Mouse (Mus musculus): ENCODE results near the gene Cdca3. TPM values are rescaled to one million over a fixed set of nuclear protein-coding genes. Genes with fewer than 3 reads are reported as not detected.
"Not testable (repeated sequence)": the region's sequence is repeated elsewhere in the genome, so short reads cannot be mapped to it uniquely, and the experiment has no call there.

Gene Cdca3
- polyA plus RNA-seq, 1 experiment from 2014 or later, result 43.7 TPM

GRCm38 (mm10) chr6:124817125-124817524 lies 12.2 kb upstream of the Cdca3 start:
- no peak for ATAC-seq (ENCODE audit: low FRiP score, low TSS enrichment)
- Histone ChIP-seq H3K4me1 (ENCODE audit: control insufficient read depth, insufficient read depth, low read length) (peaks cover 22% of the 10 kb centered on the region), H3K4me3 (replicated peaks; ENCODE audit: low read depth, low read length) (no peak overlapping the region), H3K4me2 (ENCODE audit: low read length) (no peak overlapping the region), H3K27me3 (ENCODE audit: control insufficient read depth, insufficient read depth, low read length) (no peaks in the 10 kb centered on the region), H3K36me3 (ENCODE audit: control insufficient read depth, insufficient read depth, low read length) (peaks cover 74% of the 10 kb centered on the region), H3K9ac (replicated peaks; ENCODE audit: low read length) (no peak overlapping the region), H3K27ac (replicated peaks; ENCODE audit: low read depth, low read length) (no peak overlapping the region), H3K9me3 (ENCODE audit: control insufficient read depth, low read length) (no peaks in the 10 kb centered on the region)
- WGBS, result 95% methylated on average over 11 of the region's 11 CpGs
- no peak for DNase-seq

GRCm38 (mm10) chr6:124817563-124817962 lies 11.8 kb upstream of the Cdca3 start:
- Histone ChIP-seq H3K4me1 (ENCODE audit: control insufficient read depth, insufficient read depth, low read length) (peaks cover 18% of the 10 kb centered on the region), H3K9ac (replicated peaks; ENCODE audit: low read length) (no peak overlapping the region), H3K27me3 (ENCODE audit: control insufficient read depth, insufficient read depth, low read length) (no peaks in the 10 kb centered on the region), H3K9me3 (ENCODE audit: control insufficient read depth, low read length) (no peaks in the 10 kb centered on the region), H3K36me3 (ENCODE audit: control insufficient read depth, insufficient read depth, low read length) (peaks cover 78% of the 10 kb centered on the region), H3K4me2 (ENCODE audit: low read length) (no peak overlapping the region), H3K27ac (replicated peaks; ENCODE audit: low read depth, low read length) (no peak overlapping the region), H3K4me3 (replicated peaks; ENCODE audit: low read depth, low read length) (no peak overlapping the region)
- ATAC-seq (ENCODE audit: low FRiP score, low TSS enrichment) (no peak), DNase-seq (no peak)
- 96% methylated on average over 8 of the region's 8 CpGs for WGBS

GRCm38 (mm10) chr6:124817971-124818370 lies 11.4 kb upstream of the Cdca3 start:
- Histone ChIP-seq H3K4me2 (ENCODE audit: low read length) (no peak overlapping the region), H3K27ac (replicated peaks; ENCODE audit: low read depth, low read length) (no peak overlapping the region), H3K36me3 (ENCODE audit: control insufficient read depth, insufficient read depth, low read length) (peaks cover 82% of the 10 kb centered on the region), H3K9ac (replicated peaks; ENCODE audit: low read length) (no peak overlapping the region), H3K4me3 (replicated peaks; ENCODE audit: low read depth, low read length) (no peak overlapping the region), H3K4me1 (ENCODE audit: control insufficient read depth, insufficient read depth, low read length) (peaks cover 14% of the 10 kb centered on the region), H3K27me3 (ENCODE audit: control insufficient read depth, insufficient read depth, low read length) (no peaks in the 10 kb centered on the region), H3K9me3 (ENCODE audit: control insufficient read depth, low read length) (no peaks in the 10 kb centered on the region)
- WGBS, result 94% methylated on average over 8 of the region's 8 CpGs
- DNase-seq (no peak), ATAC-seq (ENCODE audit: low FRiP score, low TSS enrichment) (no peak)

- H3K27me3 ChIP-seq (ENCODE audit: control insufficient read depth, insufficient read depth, low read length), result no peaks in the 10 kb centered on the region
- no peak overlapping the region for H3K4me3 ChIP-seq (replicated peaks; ENCODE audit: low read depth, low read length)
- no peaks in the 10 kb centered on the region for H3K4me1 ChIP-seq (ENCODE audit: control insufficient read depth, insufficient read depth, low read length)
- 95% methylated on average over 5 of the region's 5 CpGs for WGBS
- no peak overlapping the region for H3K27ac ChIP-seq (replicated peaks; ENCODE audit: low read depth, low read length)
- no peak for DNase-seq
- no peaks in the 10 kb centered on the region for H3K9me3 ChIP-seq (ENCODE audit: control insufficient read depth, low read length)
- no peak overlapping the region for H3K9ac ChIP-seq (replicated peaks; ENCODE audit: low read length)
- H3K4me2 ChIP-seq (ENCODE audit: low read length), result no peak overlapping the region
- peaks cover 100% of the 10 kb centered on the region for H3K36me3 ChIP-seq (ENCODE audit: control insufficient read depth, insufficient read depth, low read length)
- no peak for ATAC-seq (ENCODE audit: low FRiP score, low TSS enrichment)
Observed at GRCm38 (mm10) chr6:124820891-124821290, 8.5 kb upstream of the Cdca3 start.

- DNase-seq (no peak), ATAC-seq (ENCODE audit: low FRiP score, low TSS enrichment) (no peak)
- Histone ChIP-seq H3K4me2 (ENCODE audit: low read length) (no peak overlapping the region), H3K9me3 (ENCODE audit: control insufficient read depth, low read length) (no peaks in the 10 kb centered on the region), H3K4me1 (ENCODE audit: control insufficient read depth, insufficient read depth, low read length) (no peaks in the 10 kb centered on the region), H3K27me3 (ENCODE audit: control insufficient read depth, insufficient read depth, low read length) (no peaks in the 10 kb centered on the region), H3K9ac (replicated peaks; ENCODE audit: low read length) (no peak overlapping the region), H3K4me3 (replicated peaks; ENCODE audit: low read depth, low read length) (no peak overlapping the region), H3K36me3 (ENCODE audit: control insufficient read depth, insufficient read depth, low read length) (peaks cover 95% of the 10 kb centered on the region), H3K27ac (replicated peaks; ENCODE audit: low read depth, low read length) (no peak overlapping the region)
- WGBS, result 97% methylated on average over 4 of the region's 4 CpGs
Observed at GRCm38 (mm10) chr6:124822049-124822448, 7.3 kb upstream of the Cdca3 start.

GRCm38 (mm10) chr6:124828101-124828592 lies 1.2 kb upstream of the Cdca3 start:
- peaks cover 15% of the 10 kb centered on the region for H3K4me1 ChIP-seq (ENCODE audit: control insufficient read depth, insufficient read depth, low read length)
- peak overlapping the region; percentile 75 for H3K27ac ChIP-seq (replicated peaks; ENCODE audit: low read depth, low read length)
- WGBS, result 21% methylated on average over 10 of the region's 10 CpGs
- peaks cover 35% of the 10 kb centered on the region for H3K36me3 ChIP-seq (ENCODE audit: control insufficient read depth, insufficient read depth, low read length)
- H3K4me2 ChIP-seq (ENCODE audit: low read length), result peak overlapping the region; percentile 81
- peak; percentile 56 for DNase-seq
- no peaks in the 10 kb centered on the region for H3K9me3 ChIP-seq (ENCODE audit: control insufficient read depth, low read length)
- H3K27me3 ChIP-seq (ENCODE audit: control insufficient read depth, insufficient read depth, low read length), result no peaks in the 10 kb centered on the region
- no peak for ATAC-seq (ENCODE audit: low FRiP score, low TSS enrichment)
- peak overlapping the region; percentile 58 for H3K4me3 ChIP-seq (replicated peaks; ENCODE audit: low read depth, low read length)
- H3K9ac ChIP-seq (replicated peaks; ENCODE audit: low read length), result peak overlapping the region; percentile 50

- Histone ChIP-seq H3K36me3 (ENCODE audit: control insufficient read depth, insufficient read depth, low read length) (peaks cover 16% of the 10 kb centered on the region), H3K4me2 (ENCODE audit: low read length) (peak overlapping the region; percentile 67)
- WGBS, result under 1% methylated on average over 38 of the region's 38 CpGs
Observed at GRCm38 (mm10) chr6:124829799-124830700, 703 bp downstream of the Cdca3 start.

GRCm38 (mm10) chr6:124831199-124831598 lies 1.9 kb downstream of the Cdca3 start:
- 92% methylated on average over 4 of the region's 4 CpGs for WGBS
- H3K4me1 ChIP-seq (ENCODE audit: control insufficient read depth, insufficient read depth, low read length), result peaks cover 15% of the 10 kb centered on the region
- DNase-seq; H3K4me3 ChIP-seq (replicated peaks; ENCODE audit: low read depth, low read length); H3K27me3 ChIP-seq (ENCODE audit: control insufficient read depth, insufficient read depth, low read length); H3K9ac ChIP-seq (replicated peaks; ENCODE audit: low read length); ATAC-seq (ENCODE audit: low FRiP score, low TSS enrichment); H3K36me3 ChIP-seq (ENCODE audit: control insufficient read depth, insufficient read depth, low read length); H3K27ac ChIP-seq (replicated peaks; ENCODE audit: low read depth, low read length); H3K9me3 ChIP-seq (ENCODE audit: control insufficient read depth, low read length): not testable (repeated sequence)
- H3K4me2 ChIP-seq (ENCODE audit: low read length), result peak overlapping the region; percentile 67; the same call in 1 of the 2 replicates

More at GRCm38 (mm10) chr6:124829799-124830700, 703 bp downstream of the Cdca3 start:
- Histone ChIP-seq H3K4me3 (replicated peaks; ENCODE audit: low read depth, low read length) (peak overlapping the region; percentile 58), H3K4me1 (ENCODE audit: control insufficient read depth, insufficient read depth, low read length) (peaks cover 15% of the 10 kb centered on the region), H3K27ac (replicated peaks; ENCODE audit: low read depth, low read length) (peak overlapping the region; percentile 87), H3K9me3 (ENCODE audit: control insufficient read depth, low read length) (no peaks in the 10 kb centered on the region), H3K9ac (replicated peaks; ENCODE audit: low read length) (peak overlapping the region; percentile 58), H3K27me3 (ENCODE audit: control insufficient read depth, insufficient read depth, low read length) (no peaks in the 10 kb centered on the region)
- DNase-seq (peak; percentile 96), ATAC-seq (ENCODE audit: low FRiP score, low TSS enrichment) (peak; percentile 87)

Measured in midbrain, embryonic 14.5 days (tissue).